Mouse (Mus musculus): ENCODE measurements around the gene Adh6a.
"Not testable (repeated sequence)": the region's sequence is repeated elsewhere in the genome, so short reads cannot be mapped to it uniquely, and the experiment has no call there.

Gene Adh6a

GRCm38 (mm10) chr3:138325001-138325400 is 11.9 kb downstream of the Adh6a start:
- DNase-seq (ENCODE audit: low read depth) = no peak

- DNase-seq (ENCODE audit: low read depth) = no peak
Observed at GRCm38 (mm10) chr3:138325466-138325865, 12.4 kb downstream of the Adh6a start.

GRCm38 (mm10) chr3:138333910-138334309 is 20.8 kb downstream of the Adh6a start:
- no peak for DNase-seq (ENCODE audit: low read depth)

- peak; percentile 73 for DNase-seq (ENCODE audit: low read depth)
Observed at GRCm38 (mm10) chr3:138334320-138334719, 21.2 kb downstream of the Adh6a start.

GRCm38 (mm10) chr3:138335566-138335965 is 22.5 kb downstream of the Adh6a start:
- no peak for DNase-seq (ENCODE audit: low read depth)

GRCm38 (mm10) chr3:138336104-138336754 is 23.1 kb downstream of the Adh6a start:
- no peak for DNase-seq (ENCODE audit: low read depth)

GRCm38 (mm10) chr3:138341471-138341870 is 28.4 kb downstream of the Adh6a start, which contains the start of gene Adh6b:
TSS of gene Adh6b (plus strand) at chr3:138341775.
- DNase-seq (ENCODE audit: low read depth) = no peak

- DNase-seq (ENCODE audit: low read depth) = no peak
Observed at GRCm38 (mm10) chr3:138347041-138347440, 34.0 kb downstream of the Adh6a start.

- no peak for DNase-seq (ENCODE audit: low read depth)
Observed at GRCm38 (mm10) chr3:138352012-138352809, 39.1 kb downstream of the Adh6a start.

- DNase-seq (ENCODE audit: low read depth) = no peak
Observed at GRCm38 (mm10) chr3:138358856-138359255, 45.8 kb downstream of the Adh6a start.

GRCm38 (mm10) chr3:138360721-138361120 is 47.6 kb downstream of the Adh6a start:
- DNase-seq (ENCODE audit: low read depth) = no peak

GRCm38 (mm10) chr3:138362920-138363319 is 49.8 kb downstream of the Adh6a start:
- DNase-seq (ENCODE audit: low read depth) = no peak

- no peak for DNase-seq (ENCODE audit: low read depth)
Observed at GRCm38 (mm10) chr3:138366181-138366580, 53.1 kb downstream of the Adh6a start.

- DNase-seq (ENCODE audit: low read depth) = no peak
Observed at GRCm38 (mm10) chr3:138369546-138369945, 56.5 kb downstream of the Adh6a start.

- not testable (repeated sequence) for DNase-seq (ENCODE audit: low read depth)
Observed at GRCm38 (mm10) chr3:138370289-138370688, 57.2 kb downstream of the Adh6a start.

- DNase-seq (ENCODE audit: low read depth) = no peak
Observed at GRCm38 (mm10) chr3:138373920-138374319, 60.8 kb downstream of the Adh6a start.

GRCm38 (mm10) chr3:138375148-138375547 is 62.1 kb downstream of the Adh6a start:
- no peak for DNase-seq (ENCODE audit: low read depth)
